Mouse (Mus musculus): ENCODE measurements around the gene Atp1b3.

DNA sequence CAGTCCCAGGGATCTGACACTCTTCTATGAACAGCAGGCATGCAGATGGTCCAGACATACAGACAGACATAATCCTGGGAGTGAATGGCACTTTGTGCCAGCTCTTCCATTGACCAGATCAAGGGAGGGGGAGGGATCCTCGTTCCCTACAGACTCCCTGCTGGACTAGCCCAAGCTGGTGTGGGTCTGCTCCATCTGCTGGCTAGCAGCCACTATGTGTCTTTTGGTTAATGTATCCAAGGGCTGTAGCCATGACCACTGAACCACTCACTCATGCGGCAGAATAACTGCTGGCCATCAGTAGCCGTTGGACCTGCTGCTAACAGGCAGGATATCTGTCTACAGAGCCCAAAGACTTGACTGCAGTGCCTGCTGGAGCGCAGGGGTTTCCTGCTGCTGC, 39.7 kb downstream of the Atp1b3 start:
- TF ChIP-seq MYOG (IDR thresholded peaks at IDR 0.05; ENCODE audit: control insufficient read depth in 1 of 3, insufficient read depth in 1 of 3, insufficient read length in 2 of 3, low read depth in 2 of 3) = no peak
- no peak for TF ChIP-seq CEBPB (IDR thresholded peaks at IDR 0.05; ENCODE audit: insufficient read depth, poor library complexity, severe bottlenecking)
- no peak for TF ChIP-seq POLR2A (IDR thresholded peaks at IDR 0.05; ENCODE audit: insufficient read length, low read depth)
- TF ChIP-seq TCF12 (IDR thresholded peaks at IDR 0.05; ENCODE audit: insufficient read depth, poor library complexity, severe bottlenecking) = no peak
- TF ChIP-seq USF1 (IDR thresholded peaks at IDR 0.05; ENCODE audit: low read depth) = no peak
- TF ChIP-seq E2F4 (IDR thresholded peaks at IDR 0.05; ENCODE audit: insufficient read depth) = no peak
